Mouse (Mus musculus) myocyte (in vitro differentiated cells): ENCODE data around the gene Lrfn3. TPM values are rescaled to one million over a fixed set of nuclear protein-coding genes. Genes with fewer than 3 reads are reported as not detected.

Source experiments
- H3K27me3 ChIP-seq: one replicate; pipeline ENCODE4 v1.6.1; 2011; ENCODE audit not compliant: control insufficient read depth, insufficient read depth, insufficient read length
- H3K36me3 ChIP-seq: one replicate; pipeline ENCODE4 v1.6.1; 2011; ENCODE audit not compliant: control insufficient read depth, insufficient read depth
- H3K4me2 ChIP-seq: one replicate; pipeline ENCODE4 v1.6.1; 2011; ENCODE audit warnings: low read depth, control low read depth
- H3K4me3 ChIP-seq: one replicate; pipeline ENCODE4 v1.5.1; 2011; ENCODE audit warnings: mild to moderate bottlenecking, control low read depth, moderate library complexity
- H3K79me2 ChIP-seq: one replicate; pipeline ENCODE4 v1.6.1; 2011; ENCODE audit not compliant: control insufficient read depth, insufficient read depth
- H3ac ChIP-seq: one replicate; pipeline ENCODE4 v1.6.1; 2011; ENCODE audit not compliant: control insufficient read depth, insufficient read length
- CEBPB ChIP-seq: IDR thresholded peaks from 2 replicates; pipeline ENCODE4 v1.6.1; 2011; ENCODE audit warnings: mild to moderate bottlenecking, moderate library complexity; ENCODE audit not compliant: poor library complexity, insufficient read depth, severe bottlenecking
- E2F4 ChIP-seq: IDR thresholded peaks from one replicate; pipeline ENCODE4 v1.6.1; 2011; ENCODE audit warnings: mild to moderate bottlenecking, control low read depth, moderate library complexity; ENCODE audit not compliant: insufficient read depth
- MAX ChIP-seq: IDR thresholded peaks from one replicate; pipeline ENCODE4 v1.6.1; 2011; ENCODE audit warnings: low read depth, mild to moderate bottlenecking, control low read depth
- MYOD1 ChIP-seq, 3 experiments: IDR thresholded peaks; one replicate each; pipeline ENCODE4 v1.6.1; 2011; ENCODE audit warnings: control low read depth in 2 of 3, low read depth in 2 of 3, mild to moderate bottlenecking in 2 of 3, moderate library complexity in 1 of 3; ENCODE audit not compliant: insufficient read length in 2 of 3, control insufficient read depth in 1 of 3
- MYOG ChIP-seq, 3 experiments: IDR thresholded peaks; one replicate each; pipeline ENCODE4 v1.6.1; 2011; ENCODE audit warnings: control low read depth in 2 of 3, low read depth in 2 of 3, mild to moderate bottlenecking in 2 of 3; ENCODE audit not compliant: insufficient read length in 2 of 3, control insufficient read depth in 1 of 3, insufficient read depth in 1 of 3
- POLR2A ChIP-seq: IDR thresholded peaks from one replicate; pipeline ENCODE4 v1.6.1; 2011; ENCODE audit warnings: low read depth, mild to moderate bottlenecking, control low read depth, moderate library complexity; ENCODE audit not compliant: insufficient read length
- POLR2AphosphoS2 ChIP-seq: IDR thresholded peaks from one replicate; pipeline ENCODE4 v1.6.1; 2011; ENCODE audit warnings: low read depth, control low read depth; ENCODE audit not compliant: insufficient read length
- REST ChIP-seq: IDR thresholded peaks from one replicate; pipeline ENCODE4 v1.6.1; 2011; ENCODE audit warnings: mild to moderate bottlenecking, control low read depth, moderate library complexity; ENCODE audit not compliant: insufficient read depth, insufficient read length
- SRF ChIP-seq: IDR thresholded peaks from one replicate; pipeline ENCODE4 v1.6.1; 2011; ENCODE audit warnings: low read depth; ENCODE audit not compliant: control insufficient read depth, insufficient read length
- TCF12 ChIP-seq: IDR thresholded peaks from one replicate; pipeline ENCODE4 v1.6.1; 2011; ENCODE audit warnings: mild to moderate bottlenecking, control low read depth; ENCODE audit not compliant: poor library complexity, insufficient read depth, severe bottlenecking
- TCF3 ChIP-seq: IDR thresholded peaks from one replicate; pipeline ENCODE4 v1.6.1; 2011; ENCODE audit warnings: low read depth, control low read depth; ENCODE audit not compliant: insufficient read length
- USF1 ChIP-seq: IDR thresholded peaks from one replicate; pipeline ENCODE4 v1.6.1; 2011; ENCODE audit warnings: low read depth, mild to moderate bottlenecking, control low read depth, moderate library complexity
- polyA plus RNA-seq: library from polyadenylated mRNA; unstranded; fragments of >200 nt; fragmentation: generic; extraction: Trizol; gene quantifications from one replicate; pipeline ENCODE4 v1.2.1, GENCODE M21; 2012; ENCODE audit warnings: missing spikeins

The Lrfn3 gene
- polyA plus RNA-seq, 1 experiment = 0.66 TPM

- H3K79me2 ChIP-seq = no peaks in the 10 kb centered on the region
- peaks cover under 1% of the 10 kb centered on the region for H3K27me3 ChIP-seq
- H3K4me3 ChIP-seq = peak overlapping the region; percentile 6
- TF ChIP-seq MAX (no peak), SRF (no peak), POLR2A (peak; percentile 56), POLR2AphosphoS2 (peak; percentile 57), CEBPB (peak; percentile 91), MYOG (IDR thresholded peaks at IDR 0.05; ENCODE audit: control insufficient read depth in 1 of 3, insufficient read depth in 1 of 3, insufficient read length in 2 of 3, low read depth in 2 of 3) (peak in 1 of 3 experiments; percentile 18), MYOD1 (IDR thresholded peaks at IDR 0.05; ENCODE audit: control insufficient read depth in 1 of 3, insufficient read length in 2 of 3, low read depth in 2 of 3) (no peak)
- H3K4me2 ChIP-seq = peak overlapping the region; percentile 56
- H3K36me3 ChIP-seq = no peaks in the 10 kb centered on the region
- H3ac ChIP-seq = no peak overlapping the region
Measured at GRCm38 (mm10) chr7:30399671-30400070, 37.1 kb upstream of the Lrfn3 start.

GRCm38 (mm10) chr7:30394871-30395270 is 32.3 kb upstream of the Lrfn3 start:
- no peak overlapping the region for H3K4me3 ChIP-seq
- TF ChIP-seq POLR2A = no peak
- TF ChIP-seq POLR2AphosphoS2 = no peak
- TF ChIP-seq TCF12 = no peak
- no peak for TF ChIP-seq REST
- TF ChIP-seq E2F4 = no peak
- TF ChIP-seq MAX = no peak
- TF ChIP-seq SRF = no peak
- TF ChIP-seq USF1 = no peak
- TF ChIP-seq TCF3 = no peak
- TF ChIP-seq MYOG (IDR thresholded peaks at IDR 0.05; ENCODE audit: control insufficient read depth in 1 of 3, insufficient read depth in 1 of 3, insufficient read length in 2 of 3, low read depth in 2 of 3) = no peak
- no peak for TF ChIP-seq MYOD1 (IDR thresholded peaks at IDR 0.05; ENCODE audit: control insufficient read depth in 1 of 3, insufficient read length in 2 of 3, low read depth in 2 of 3)
- no peak for TF ChIP-seq CEBPB
- no peaks in the 10 kb centered on the region for H3K79me2 ChIP-seq
- H3K27me3 ChIP-seq = peaks cover 17% of the 10 kb centered on the region
- no peak overlapping the region for H3ac ChIP-seq
- H3K4me2 ChIP-seq = no peak overlapping the region
- no peaks in the 10 kb centered on the region for H3K36me3 ChIP-seq

GRCm38 (mm10) chr7:30394379-30394778 is 31.8 kb upstream of the Lrfn3 start:
- Histone ChIP-seq H3K79me2 (no peaks in the 10 kb centered on the region), H3K4me2 (no peak overlapping the region)

GRCm38 (mm10) chr7:30393631-30394030 is 31.1 kb upstream of the Lrfn3 start:
- Histone ChIP-seq H3ac (no peak overlapping the region), H3K27me3 (peaks cover 17% of the 10 kb centered on the region), H3K36me3 (no peaks in the 10 kb centered on the region), H3K4me3 (no peak overlapping the region), H3K4me2 (no peak overlapping the region), H3K79me2 (no peaks in the 10 kb centered on the region)
- no peak for TF ChIP-seq TCF12
- TF ChIP-seq MYOG (IDR thresholded peaks at IDR 0.05; ENCODE audit: control insufficient read depth in 1 of 3, insufficient read depth in 1 of 3, insufficient read length in 2 of 3, low read depth in 2 of 3) = no peak
- TF ChIP-seq POLR2A = no peak
- TF ChIP-seq USF1 = no peak
- no peak for TF ChIP-seq POLR2AphosphoS2
- no peak for TF ChIP-seq TCF3
- TF ChIP-seq REST = no peak
- TF ChIP-seq MYOD1 (IDR thresholded peaks at IDR 0.05; ENCODE audit: control insufficient read depth in 1 of 3, insufficient read length in 2 of 3, low read depth in 2 of 3) = no peak
- no peak for TF ChIP-seq E2F4
- TF ChIP-seq CEBPB = no peak
- TF ChIP-seq SRF = no peak

More at GRCm38 (mm10) chr7:30394379-30394778, 31.8 kb upstream of the Lrfn3 start:
- H3K36me3 ChIP-seq = no peaks in the 10 kb centered on the region
- TF ChIP-seq MYOG (IDR thresholded peaks at IDR 0.05; ENCODE audit: control insufficient read depth in 1 of 3, insufficient read depth in 1 of 3, insufficient read length in 2 of 3, low read depth in 2 of 3) (no peak), MAX (no peak), E2F4 (no peak), SRF (no peak), REST (no peak), POLR2AphosphoS2 (no peak), USF1 (no peak), TCF12 (no peak), TCF3 (no peak), POLR2A (no peak), CEBPB (no peak), MYOD1 (IDR thresholded peaks at IDR 0.05; ENCODE audit: control insufficient read depth in 1 of 3, insufficient read length in 2 of 3, low read depth in 2 of 3) (no peak)
- no peak overlapping the region for H3K4me3 ChIP-seq
- H3ac ChIP-seq = no peak overlapping the region
- H3K27me3 ChIP-seq = peaks cover 17% of the 10 kb centered on the region
